Mouse (Mus musculus) NIH3T3 (cell line): ENCODE data around the gene Il4ra.
A peak's percentile ranks its signal among the peaks of the same experiment; 100 is the strongest.

Experiments used
- DNase-seq: peaks from one replicate; pipeline ENCODE4 v3.0.0-alpha.2; 2012; ENCODE audit warnings: low read depth

The Il4ra gene

GRCm38 (mm10) chr7:125551766-125552709 is at the start of gene Il4ra:
Gene Il4ra, plus strand, starts transcription at chr7:125552120.
- peak; percentile 85 for DNase-seq

- no peak for DNase-seq
These were observed 48.4 kb upstream of the Il4ra start for GRCm38 (mm10) chr7:125503374-125504092.

- no peak for DNase-seq
These were observed 47.3 kb upstream of the Il4ra start for GRCm38 (mm10) chr7:125504618-125505017.

- no peak for DNase-seq
These were observed 46.4 kb upstream of the Il4ra start for GRCm38 (mm10) chr7:125505568-125505967.

- no peak for DNase-seq
These were observed 44.6 kb upstream of the Il4ra start for GRCm38 (mm10) chr7:125507279-125507678.

GRCm38 (mm10) chr7:125511432-125511831 is 40.5 kb upstream of the Il4ra start:
- no peak for DNase-seq

- no peak for DNase-seq
These were observed 40.1 kb upstream of the Il4ra start for GRCm38 (mm10) chr7:125511852-125512251.

- peak; percentile 57 for DNase-seq
These were observed 36.7 kb upstream of the Il4ra start for GRCm38 (mm10) chr7:125515081-125515853.

GRCm38 (mm10) chr7:125516723-125517122 is 35.2 kb upstream of the Il4ra start:
- no peak for DNase-seq

- peak; percentile 46 for DNase-seq
These were observed 34.5 kb upstream of the Il4ra start for GRCm38 (mm10) chr7:125517470-125517869.

GRCm38 (mm10) chr7:125519715-125520114 is 32.2 kb upstream of the Il4ra start:
- no peak for DNase-seq

GRCm38 (mm10) chr7:125523051-125523450 is 28.9 kb upstream of the Il4ra start:
- no peak for DNase-seq

- DNase-seq, result no peak
These were observed 24.7 kb upstream of the Il4ra start for GRCm38 (mm10) chr7:125527186-125527585.

- DNase-seq, result no peak
These were observed 23.9 kb upstream of the Il4ra start for GRCm38 (mm10) chr7:125527901-125528580.

GRCm38 (mm10) chr7:125539351-125539750 is 12.6 kb upstream of the Il4ra start:
- DNase-seq, result peak; percentile 79

GRCm38 (mm10) chr7:125541026-125541425 is 10.9 kb upstream of the Il4ra start:
- no peak for DNase-seq

- DNase-seq, result no peak
These were observed 10.1 kb upstream of the Il4ra start for GRCm38 (mm10) chr7:125541821-125542220.

GRCm38 (mm10) chr7:125542335-125543050 is 9.4 kb upstream of the Il4ra start:
- no peak for DNase-seq

GRCm38 (mm10) chr7:125543497-125543896 is 8.4 kb upstream of the Il4ra start:
- no peak for DNase-seq

GRCm38 (mm10) chr7:125545331-125545730 is 6.6 kb upstream of the Il4ra start:
- DNase-seq, result no peak

- no peak for DNase-seq
These were observed 5.2 kb upstream of the Il4ra start for GRCm38 (mm10) chr7:125546727-125547126.
